Mouse (Mus musculus) liver, adult 2 months (tissue): ENCODE results near the gene Olfr1062. TPM values are rescaled to one million over a fixed set of nuclear protein-coding genes. Genes with fewer than 3 reads are reported as not detected.
"Not testable (repeated sequence)": the region's sequence is repeated elsewhere in the genome, so short reads cannot be mapped to it uniquely, and the experiment has no call there.

ENCODE experiments used
- DNase-seq: peaks from one replicate; pipeline ENCODE4 v3.0.0-alpha.2; 2011; ENCODE audit warnings: low read depth, low spot score; ENCODE audit errors: extremely low read depth
- H3K27ac ChIP-seq: fragments of 200-500 bp; replicated peaks from 2 replicates; pipeline ENCODE4 v1.5.1; 2012; ENCODE audit warnings: low read depth, mild to moderate bottlenecking, control low read depth, inconsistent platforms, low read length; ENCODE audit not compliant: insufficient read depth
- H3K27me3 ChIP-seq: fragments of 200-500 bp; 2 replicates; pipeline ENCODE4 v1.6.1; 2012; ENCODE audit warnings: mild to moderate bottlenecking, moderate library complexity, low read length, inconsistent platforms; ENCODE audit not compliant: control insufficient read depth, insufficient read depth
- H3K36me3 ChIP-seq: fragments of 200-500 bp; 2 replicates; pipeline ENCODE4 v1.6.1; 2012; ENCODE audit warnings: low read length, inconsistent platforms; ENCODE audit not compliant: control insufficient read depth, insufficient read depth
- H3K4me1 ChIP-seq: fragments of 200-500 bp; 2 replicates; pipeline ENCODE4 v1.6.1; 2011; ENCODE audit warnings: low read length; ENCODE audit not compliant: control insufficient read depth, insufficient read depth
- H3K4me3 ChIP-seq: fragments of 200-500 bp; 2 replicates; pipeline ENCODE4 v1.5.1; 2011; ENCODE audit warnings: low read depth, mild to moderate bottlenecking, control low read depth, low read length, moderate library complexity; ENCODE audit not compliant: insufficient read depth
- H3K79me2 ChIP-seq: fragments of 200-500 bp; 2 replicates; pipeline ENCODE4 v1.6.1; 2012; ENCODE audit warnings: inconsistent platforms, mild to moderate bottlenecking, low read length, moderate library complexity; ENCODE audit not compliant: control insufficient read depth, insufficient read depth
- H3K9ac ChIP-seq: fragments of 200-500 bp; 2 replicates; pipeline ENCODE4 v1.6.1; 2012; ENCODE audit warnings: low read depth, mild to moderate bottlenecking, control low read depth, inconsistent platforms, low read length
- CTCF ChIP-seq: fragments of 200-500 bp; IDR thresholded peaks from 2 replicates; pipeline ENCODE4 v1.5.1; 2011; ENCODE audit warnings: low read depth, low read length, control low read depth
- POLR2A ChIP-seq: fragments of 200-500 bp; IDR thresholded peaks from 2 replicates; pipeline ENCODE4 v1.6.1; 2011; ENCODE audit warnings: low read length, control low read depth; ENCODE audit not compliant: insufficient read depth; ENCODE audit errors: extremely low read depth
- WGBS: fragments of 180-500 bp; shearing (Covaris S2); methylation state at CpG from one replicate; pipeline ENCODE4 v1.1.7; 2018; 5-methylcytosine and 5-hydroxymethylcytosine counted together
- polyA plus RNA-seq: library from polyadenylated mRNA; depleted of rRNA; stranded (reverse); fragments of >200 nt; gene quantifications from 2 replicates; pipeline ENCODE4 v1.2.3, GENCODE M21; 2012; rRNA removed
- total RNA-seq: library from RNA; depleted of rRNA; stranded (reverse); fragments of >200 nt; gene quantifications from 2 replicates; pipeline ENCODE4 v1.2.3, GENCODE M21; 2014; rRNA removed

Gene Olfr1062
- total RNA-seq (not detected in 2 replicates), polyA plus RNA-seq (not detected in 2 replicates)

- H3K27me3 ChIP-seq, H3K9ac ChIP-seq, H3K27ac ChIP-seq, DNase-seq, H3K36me3 ChIP-seq, H3K79me2 ChIP-seq, H3K4me3 ChIP-seq, H3K4me1 ChIP-seq: not testable (repeated sequence)
Measured at GRCm38 (mm10) chr2:86426649-86427048, at the start of gene Olfr1062. Gene Olfr1062, minus strand, starts transcription at chr2:86426749.

- DNase-seq, result peak; percentile 18
- no peak overlapping the region for H3K27ac ChIP-seq
- H3K4me3 ChIP-seq, result no peak overlapping the region
- WGBS, result 29% methylated on average over 10 of the region's 10 CpGs
- no peak overlapping the region for H3K9ac ChIP-seq
- no peaks in the 10 kb centered on the region for H3K4me1 ChIP-seq
- H3K79me2 ChIP-seq, result no peaks in the 10 kb centered on the region
- no peaks in the 10 kb centered on the region for H3K27me3 ChIP-seq
- peak; percentile 74 for TF ChIP-seq CTCF
- no peak for TF ChIP-seq POLR2A
- H3K36me3 ChIP-seq, result no peaks in the 10 kb centered on the region
Measured at GRCm38 (mm10) chr2:86464442-86465109, 38.0 kb upstream of the Olfr1062 start.

- H3K9ac ChIP-seq, result no peak overlapping the region
- no peak for TF ChIP-seq POLR2A
- TF ChIP-seq CTCF, result no peak
- H3K36me3 ChIP-seq, result no peaks in the 10 kb centered on the region
- no peaks in the 10 kb centered on the region for H3K79me2 ChIP-seq
- no peak overlapping the region for H3K4me3 ChIP-seq
- H3K27ac ChIP-seq, result no peak overlapping the region
- H3K4me1 ChIP-seq, result no peaks in the 10 kb centered on the region
- WGBS, result 77% methylated on average over 1 of the region's 1 CpGs
- no peaks in the 10 kb centered on the region for H3K27me3 ChIP-seq
- DNase-seq, result no peak
Measured at GRCm38 (mm10) chr2:86460434-86460833, 33.9 kb upstream of the Olfr1062 start.

- no peak within 1 kb of the TSS for H3K27ac ChIP-seq
- 74% methylated on average over 1 of the region's 1 CpGs for WGBS
- no peak for DNase-seq
- no peaks in the 10 kb centered on the region for H3K79me2 ChIP-seq
- no peak for TF ChIP-seq POLR2A
- TF ChIP-seq CTCF, result no peak
- no peak within 1 kb of the TSS for H3K9ac ChIP-seq
- no peaks in the 10 kb centered on the region for H3K27me3 ChIP-seq
- H3K4me1 ChIP-seq, result no peaks in the 10 kb centered on the region
- no peak within 1 kb of the TSS for H3K4me3 ChIP-seq
- H3K36me3 ChIP-seq, result no peaks in the 10 kb centered on the region
Measured at GRCm38 (mm10) chr2:86456169-86456568, 29.6 kb upstream of the Olfr1062 start, which contains the start of gene Olfr1066. Gene Olfr1066, minus strand, starts transcription at chr2:86456269.

GRCm38 (mm10) chr2:86450491-86450890, 23.9 kb upstream of the Olfr1062 start, which contains the start of gene Olfr1065:
Gene Olfr1065, minus strand, starts transcription at chr2:86450591.
- not testable (repeated sequence) for H3K79me2 ChIP-seq, H3K27me3 ChIP-seq, H3K4me3 ChIP-seq, DNase-seq, H3K36me3 ChIP-seq, H3K4me1 ChIP-seq, H3K9ac ChIP-seq, H3K27ac ChIP-seq
- 73% methylated on average over 1 of the region's 1 CpGs for WGBS

- not testable (repeated sequence) for H3K4me3 ChIP-seq, DNase-seq, H3K79me2 ChIP-seq, H3K4me1 ChIP-seq, H3K9ac ChIP-seq, H3K36me3 ChIP-seq, H3K27me3 ChIP-seq, H3K27ac ChIP-seq
- 79% methylated on average over 1 of the region's 1 CpGs for WGBS
Measured at GRCm38 (mm10) chr2:86442101-86442500, 15.6 kb upstream of the Olfr1062 start.

GRCm38 (mm10) chr2:86428511-86428910, 2.0 kb upstream of the Olfr1062 start:
- H3K79me2 ChIP-seq, H3K36me3 ChIP-seq, H3K27me3 ChIP-seq, H3K4me3 ChIP-seq, H3K9ac ChIP-seq, H3K27ac ChIP-seq, H3K4me1 ChIP-seq, DNase-seq: not testable (repeated sequence)
- 89% methylated on average over 8 of the region's 8 CpGs for WGBS
